Mouse (Mus musculus) kidney, postnatal 36 days (tissue): ENCODE data around the gene Ciart.
A peak's percentile ranks its signal among the peaks of the same experiment; 100 is the strongest.
"Not testable (repeated sequence)": the region's sequence is repeated elsewhere in the genome, so short reads cannot be mapped to it uniquely, and the experiment has no call there.

Experiments
- DNase-seq, 2 experiments: peaks; one replicate each; pipeline ENCODE4 v3.0.0; 2021 to 2022; ENCODE audit warnings: mixed read lengths in 2 of 2

The Ciart gene

DNA sequence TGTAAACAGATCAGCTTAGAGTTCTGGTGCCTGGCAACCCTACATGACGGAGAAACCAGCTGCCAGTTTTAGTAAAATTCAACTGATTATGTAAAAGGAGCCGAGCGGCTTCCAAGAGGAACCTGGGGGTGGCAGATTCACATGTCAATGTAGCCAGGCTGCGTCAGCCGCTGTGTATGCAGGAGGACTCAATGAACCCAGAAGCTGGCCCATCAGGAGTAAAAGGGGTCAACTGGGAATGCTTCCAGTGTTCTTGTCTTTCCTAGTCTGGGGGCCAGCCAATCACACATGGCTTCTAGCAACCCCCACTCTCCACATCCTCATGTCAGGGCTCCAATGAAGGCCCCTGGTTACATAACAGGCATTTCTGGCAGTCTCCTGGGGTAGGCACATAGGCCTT lies 17.0 kb downstream of the Ciart start:
- DNase-seq, result peak; percentile 76 to 92

DNA sequence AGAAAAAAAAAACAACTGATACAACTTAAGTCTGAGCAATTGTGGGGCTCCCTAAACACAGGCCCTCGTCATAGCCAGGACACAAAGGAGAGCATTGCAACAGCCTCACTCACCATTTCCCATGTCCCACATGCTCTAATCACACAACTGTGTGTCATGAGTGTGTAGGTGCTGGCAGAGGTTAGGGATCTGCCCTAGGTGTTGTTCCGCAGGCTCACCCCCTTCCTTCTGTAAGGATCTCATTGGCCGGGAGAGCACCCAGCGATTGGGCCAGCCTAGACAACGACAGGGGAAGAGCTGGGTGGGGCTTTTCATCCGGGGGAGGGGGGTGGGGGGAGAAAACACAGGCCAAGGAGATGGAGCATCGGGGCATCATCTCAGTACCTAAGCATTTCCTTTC lies 18.5 kb downstream of the Ciart start:
- DNase-seq, result no peak

DNA sequence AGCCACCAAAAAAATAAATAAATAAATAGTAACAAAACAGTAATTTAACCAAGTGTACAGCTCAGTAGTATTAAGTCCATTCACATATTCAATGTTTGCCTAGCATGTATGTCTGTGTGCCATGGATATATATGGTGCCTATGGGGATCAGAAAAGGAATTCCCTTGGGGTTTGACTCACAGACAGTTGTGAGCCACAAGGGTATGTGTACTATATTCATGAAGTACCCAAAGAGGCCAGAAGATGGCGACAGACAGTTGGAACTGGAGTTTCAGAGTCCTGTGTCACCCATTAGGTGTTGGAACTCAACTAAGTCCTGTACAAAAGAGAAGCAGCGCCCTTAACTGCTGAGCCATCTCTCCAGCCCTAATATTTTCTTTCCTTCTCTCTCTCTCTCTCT lies 20.3 kb downstream of the Ciart start:
- DNase-seq, result peak; percentile 84 to 95

DNA sequence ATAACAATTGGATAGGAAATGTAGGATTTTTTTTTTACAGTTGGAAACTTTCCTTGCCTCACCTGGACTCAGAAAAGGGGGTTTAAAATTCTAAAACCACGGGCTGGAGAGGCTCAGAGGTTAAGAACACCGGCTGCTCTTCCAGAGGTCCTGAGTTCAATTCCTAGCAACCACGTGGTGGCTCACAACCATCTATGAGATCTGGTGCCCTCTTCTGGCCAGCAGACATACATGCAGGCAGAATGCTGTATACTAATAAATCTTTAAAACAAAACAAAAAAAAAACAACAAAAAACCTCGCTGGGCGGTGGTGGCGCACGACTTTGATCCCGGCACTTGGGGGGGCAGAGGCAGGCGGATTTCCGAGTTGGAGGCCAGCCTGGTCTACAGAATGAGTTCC lies 20.8 kb downstream of the Ciart start:
- DNase-seq, result peak in 1 of 2 experiments; percentile 53

DNA sequence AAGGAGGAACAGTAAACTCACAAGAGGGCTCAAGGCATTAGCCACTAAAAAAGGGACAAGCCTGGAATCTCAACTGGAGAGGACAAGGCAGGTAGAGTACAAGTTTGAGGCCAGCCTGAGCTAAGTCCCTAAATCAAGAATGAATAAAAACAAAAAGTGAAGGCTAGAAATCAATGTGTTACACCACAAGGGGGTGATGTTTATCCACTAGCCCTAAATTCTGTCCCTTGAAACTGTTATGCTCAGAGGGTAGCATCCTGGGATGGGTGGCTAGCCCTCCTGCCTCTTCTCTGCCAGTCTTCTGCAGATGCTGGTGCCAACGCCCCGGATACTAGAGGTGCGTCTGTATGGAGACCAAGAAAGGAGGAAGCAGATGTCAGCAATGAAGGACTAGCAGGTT lies 21.7 kb downstream of the Ciart start:
- no peak for DNase-seq

DNA sequence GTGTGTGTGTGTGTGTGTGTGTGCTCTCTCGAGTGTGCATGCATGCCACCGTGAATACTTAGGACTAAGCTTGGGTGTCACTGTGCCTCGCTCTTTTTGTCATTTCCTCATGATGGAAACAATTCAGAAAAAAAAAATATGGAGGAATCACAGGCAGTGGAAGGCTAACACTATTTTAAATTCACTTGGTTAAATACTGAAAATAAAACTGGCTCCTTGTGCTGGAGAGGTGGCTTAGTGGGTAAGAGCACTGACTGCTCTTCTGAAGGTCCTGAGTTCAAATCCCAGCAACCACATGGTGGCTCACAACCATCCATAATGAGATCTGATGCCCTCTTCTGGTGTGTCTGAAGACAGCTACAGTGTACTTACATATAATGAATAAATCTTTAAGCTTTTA lies 23.8 kb downstream of the Ciart start:
- DNase-seq, result not testable (repeated sequence)

DNA sequence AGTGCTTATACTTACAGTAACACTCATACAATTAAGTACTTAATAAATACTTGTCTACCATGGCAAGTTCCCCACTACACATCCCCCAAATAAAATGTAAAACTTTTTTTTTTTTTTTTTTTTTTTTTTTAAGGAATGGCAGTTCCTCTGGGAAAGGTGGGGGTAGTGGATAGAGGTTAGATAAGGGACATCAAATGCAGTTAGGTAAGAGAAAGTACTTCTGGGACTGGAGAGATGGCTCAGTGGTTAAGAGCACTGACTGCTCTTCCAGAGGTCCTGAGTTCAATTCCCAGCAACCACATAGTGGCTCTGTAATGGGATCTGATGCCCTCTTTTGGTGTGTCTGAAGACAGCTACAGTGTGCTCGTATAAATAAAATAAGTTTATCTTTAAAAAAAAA lies 25.0 kb downstream of the Ciart start:
- DNase-seq, result not testable (repeated sequence)

DNA sequence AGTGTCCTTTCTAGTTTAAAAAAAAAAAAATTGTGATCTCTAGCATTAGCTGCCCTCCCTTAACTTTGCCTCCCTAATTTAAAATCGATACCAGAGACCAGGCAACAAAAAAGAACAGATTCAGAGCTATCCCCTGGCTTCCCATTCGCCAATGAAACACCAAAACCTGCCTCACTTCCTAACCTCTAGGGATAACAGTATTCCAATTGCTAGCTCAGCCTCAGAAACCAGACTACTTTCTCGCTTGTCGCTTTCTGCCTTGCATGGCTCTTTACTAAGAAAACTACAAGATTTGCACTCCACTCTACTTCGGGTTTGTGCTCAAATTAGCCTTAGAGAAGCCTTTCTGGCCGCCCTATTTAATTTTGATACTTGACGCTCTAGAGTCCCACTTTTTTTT lies 25.9 kb downstream of the Ciart start:
- no peak for DNase-seq

DNA sequence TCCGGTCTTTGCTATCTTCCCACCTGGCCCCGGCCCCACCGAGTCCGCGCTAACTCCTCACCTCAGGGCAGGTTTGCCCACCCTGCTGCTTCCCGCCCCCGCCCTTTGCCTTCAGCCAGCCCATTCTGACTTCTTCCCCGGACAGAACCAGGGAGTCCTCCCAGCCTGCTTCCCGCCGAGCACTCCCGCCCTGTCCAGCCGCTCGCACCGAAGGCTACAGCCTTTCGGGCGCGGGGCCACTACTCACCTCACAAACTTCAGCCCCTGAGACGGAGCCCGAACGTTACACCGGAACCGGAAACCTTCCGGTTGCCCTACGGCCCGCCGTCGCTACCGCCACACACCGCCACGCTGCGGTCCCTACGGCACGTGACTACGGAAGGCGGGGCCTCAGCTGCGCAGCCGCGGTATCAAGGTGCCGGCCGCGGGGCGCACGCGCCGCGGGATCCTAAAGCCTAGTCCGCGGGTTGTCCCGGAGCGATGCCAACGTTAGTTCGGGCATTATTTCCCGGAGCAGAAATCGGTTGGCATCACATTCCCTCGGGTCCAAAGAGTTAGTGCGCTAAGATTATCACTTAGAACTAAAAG lies 26.5 kb downstream of the Ciart start, which contains the start of gene Prpf3:
Gene Prpf3, minus strand, starts transcription at position 384 of the 588 bp plus-strand sequence.
- DNase-seq, result peak; percentile 96 to 98

DNA sequence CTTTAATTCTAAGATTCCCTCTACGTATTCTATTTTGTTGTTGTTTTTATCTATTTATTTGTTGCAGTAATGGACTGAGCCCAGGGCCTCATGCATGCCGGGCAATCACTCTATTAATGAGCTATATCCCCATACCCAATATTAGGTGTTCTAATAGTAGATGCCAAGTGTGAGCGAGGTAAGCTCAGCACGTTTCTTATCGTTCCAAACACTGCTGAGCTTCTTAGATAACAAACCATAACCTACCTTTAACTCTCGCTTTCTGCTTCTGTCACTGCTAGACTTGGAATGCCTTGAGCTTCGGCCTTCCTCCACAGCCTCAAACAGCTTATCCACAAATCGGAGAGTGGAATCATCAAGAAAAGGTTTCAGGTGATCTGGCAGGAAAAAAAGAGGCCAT lies 30.7 kb downstream of the Ciart start:
- no peak for DNase-seq

DNA sequence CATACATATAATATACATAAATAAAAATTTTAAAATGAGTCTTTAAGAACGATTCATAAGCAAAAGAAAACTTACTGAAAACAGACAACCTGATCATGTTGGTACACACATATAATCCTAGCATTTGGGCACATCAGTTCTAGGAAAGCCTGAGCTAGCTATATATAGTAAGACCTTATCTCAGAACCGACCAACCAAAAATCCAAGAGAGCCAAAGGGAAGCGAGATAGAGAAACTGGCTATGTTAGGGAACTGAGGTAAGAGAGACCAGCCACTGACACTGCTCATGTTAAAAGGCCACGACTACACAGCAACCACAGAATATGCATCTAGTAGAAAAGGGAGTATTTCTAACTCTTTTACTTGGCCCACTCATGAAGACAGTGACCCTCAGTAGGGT lies 31.4 kb downstream of the Ciart start:
- no peak for DNase-seq

DNA sequence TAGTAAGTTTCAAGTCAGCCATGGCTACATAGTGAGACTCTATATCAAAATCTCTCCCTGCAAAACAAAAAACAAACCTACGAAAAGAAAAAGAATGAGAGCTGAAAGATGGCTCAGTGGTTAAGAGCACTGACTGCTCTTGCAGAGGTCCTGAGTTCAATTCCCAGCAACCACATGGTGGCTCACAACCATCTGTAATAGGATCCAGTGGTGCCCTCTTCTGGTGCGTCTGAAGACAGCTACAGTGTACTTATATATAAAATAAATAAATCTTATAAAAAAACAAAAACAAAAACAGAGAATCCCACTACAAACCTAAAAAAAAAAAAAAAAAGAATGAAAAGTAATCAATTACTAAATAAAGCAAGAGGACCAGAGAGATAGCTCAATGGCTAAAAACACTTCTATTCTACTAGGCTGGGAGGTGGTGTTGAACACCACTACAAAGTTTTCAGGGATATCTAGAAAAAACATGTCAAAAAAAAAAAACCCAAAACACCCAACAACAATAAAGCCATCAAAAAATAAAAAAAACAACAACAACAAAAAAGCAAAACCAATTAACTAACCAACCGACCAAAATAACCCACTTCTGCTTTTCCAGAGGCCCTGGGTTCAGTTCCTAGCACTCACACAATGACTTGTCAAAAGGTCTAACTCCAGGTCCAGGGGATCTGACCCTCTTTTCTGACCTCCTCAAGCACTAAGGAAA lies 39.4 kb downstream of the Ciart start:
- DNase-seq, result peak in 1 of 2 experiments; percentile 30

DNA sequence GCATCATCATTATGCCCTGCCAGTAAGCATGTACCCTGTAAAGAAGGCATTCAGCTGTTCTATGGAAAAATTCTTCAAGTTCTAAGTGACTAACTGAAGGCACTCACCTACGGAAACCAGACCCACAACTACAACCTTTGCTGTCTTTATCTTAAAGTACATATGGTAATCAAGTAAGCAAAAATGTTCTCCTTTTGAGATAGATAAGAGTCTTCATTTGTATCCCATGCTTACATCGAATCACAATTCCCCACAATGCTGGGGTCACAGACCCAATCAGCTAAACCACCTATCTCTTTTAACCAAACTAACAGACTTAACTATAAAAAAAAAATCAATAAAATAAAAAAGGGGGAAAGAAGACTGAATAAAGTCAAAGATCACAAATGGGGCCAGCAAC lies 42.8 kb downstream of the Ciart start:
- DNase-seq, result no peak

DNA sequence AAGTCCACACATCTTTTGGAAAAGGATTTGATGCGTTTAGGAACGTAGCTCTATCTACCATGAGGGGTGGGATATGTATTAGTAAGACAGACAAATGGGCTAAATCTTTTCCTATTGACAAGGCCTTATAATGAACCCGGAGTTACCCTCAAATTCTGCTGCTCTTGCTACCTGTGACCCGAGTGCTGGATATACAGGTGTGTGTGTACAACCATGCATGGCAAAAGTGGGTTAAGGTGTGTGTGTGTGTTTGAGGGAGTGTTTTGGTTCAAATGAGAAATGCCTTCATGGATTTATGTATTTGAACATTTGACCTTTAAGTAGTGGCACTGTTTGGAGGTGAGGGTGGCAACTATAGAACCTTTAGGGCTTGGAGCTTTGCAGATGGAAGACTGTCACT lies 53.0 kb downstream of the Ciart start:
- DNase-seq, result no peak
